Mouse (Mus musculus): ENCODE results near the gene Crim1.
"Not testable (repeated sequence)": the region's sequence is repeated elsewhere in the genome, so short reads cannot be mapped to it uniquely, and the experiment has no call there.

Crim1 gene

GRCm38 (mm10) chr17:78250149-78250938 lies 50.3 kb downstream of the Crim1 start:
- peak; percentile 56 for DNase-seq (ENCODE audit: low read depth, low spot score)

- DNase-seq (ENCODE audit: low read depth, low spot score): not testable (repeated sequence)
Measured at GRCm38 (mm10) chr17:78253587-78253986, 53.5 kb downstream of the Crim1 start.

GRCm38 (mm10) chr17:78254256-78254655 lies 54.2 kb downstream of the Crim1 start:
- peak; percentile 54 for DNase-seq (ENCODE audit: low read depth, low spot score)

GRCm38 (mm10) chr17:78255711-78256110 lies 55.7 kb downstream of the Crim1 start:
- DNase-seq (ENCODE audit: low read depth, low spot score): no peak

- no peak for DNase-seq (ENCODE audit: low read depth, low spot score)
Measured at GRCm38 (mm10) chr17:78256534-78256933, 56.5 kb downstream of the Crim1 start.

- DNase-seq (ENCODE audit: low read depth, low spot score): no peak
Measured at GRCm38 (mm10) chr17:78261684-78262083, 61.6 kb downstream of the Crim1 start.

GRCm38 (mm10) chr17:78264116-78264515 lies 64.1 kb downstream of the Crim1 start:
- no peak for DNase-seq (ENCODE audit: low read depth, low spot score)

- no peak for DNase-seq (ENCODE audit: low read depth, low spot score)
Measured at GRCm38 (mm10) chr17:78265135-78265534, 65.1 kb downstream of the Crim1 start.

GRCm38 (mm10) chr17:78266271-78266670 lies 66.2 kb downstream of the Crim1 start:
- DNase-seq (ENCODE audit: low read depth, low spot score): no peak

GRCm38 (mm10) chr17:78268591-78268990 lies 68.5 kb downstream of the Crim1 start:
- no peak for DNase-seq (ENCODE audit: low read depth, low spot score)

GRCm38 (mm10) chr17:78269311-78269710 lies 69.3 kb downstream of the Crim1 start:
- DNase-seq (ENCODE audit: low read depth, low spot score): no peak

- peak; percentile 52 for DNase-seq (ENCODE audit: low read depth, low spot score)
Measured at GRCm38 (mm10) chr17:78270019-78270418, 70.0 kb downstream of the Crim1 start.

GRCm38 (mm10) chr17:78271731-78272130 lies 71.7 kb downstream of the Crim1 start:
- DNase-seq (ENCODE audit: low read depth, low spot score): no peak

GRCm38 (mm10) chr17:78272142-78272541 lies 72.1 kb downstream of the Crim1 start:
- no peak for DNase-seq (ENCODE audit: low read depth, low spot score)

- no peak for DNase-seq (ENCODE audit: low read depth, low spot score)
Measured at GRCm38 (mm10) chr17:78272713-78273483, 72.8 kb downstream of the Crim1 start.

GRCm38 (mm10) chr17:78273875-78274274 lies 73.8 kb downstream of the Crim1 start:
- DNase-seq (ENCODE audit: low read depth, low spot score): no peak

- DNase-seq (ENCODE audit: low read depth, low spot score): peak; percentile 61
Measured at GRCm38 (mm10) chr17:78274609-78275506, 74.8 kb downstream of the Crim1 start.

GRCm38 (mm10) chr17:78275507-78275813 lies 75.4 kb downstream of the Crim1 start:
- no peak for DNase-seq (ENCODE audit: low read depth, low spot score)

- no peak for DNase-seq (ENCODE audit: low read depth, low spot score)
Measured at GRCm38 (mm10) chr17:78279191-78279590, 79.1 kb downstream of the Crim1 start.

- DNase-seq (ENCODE audit: low read depth, low spot score): no peak
Measured at GRCm38 (mm10) chr17:78280991-78281712, 81.1 kb downstream of the Crim1 start.

- DNase-seq (ENCODE audit: low read depth, low spot score): no peak
Measured at GRCm38 (mm10) chr17:78283271-78283992, 83.4 kb downstream of the Crim1 start.

Data from brain, adult 2 months (tissue).